Mouse (Mus musculus) cortical plate, adult 2 months (tissue): Measurements from ENCODE around the gene Fcrl1. TPM values are rescaled to one million over a fixed set of nuclear protein-coding genes. Genes with fewer than 3 reads are reported as not detected.
"Not testable (repeated sequence)": the region's sequence is repeated elsewhere in the genome, so short reads cannot be mapped to it uniquely, and the experiment has no call there.

Experiments used
- H3K27ac ChIP-seq: fragments of 200-500 bp; 2 replicates; pipeline ENCODE4 v1.5.1; 2012; ENCODE audit warnings: low read length, control low read depth, inconsistent platforms; ENCODE audit not compliant: insufficient read depth
- H3K4me1 ChIP-seq: fragments of 200-500 bp; 2 replicates; pipeline ENCODE4 v1.6.1; 2011; ENCODE audit warnings: low read length; ENCODE audit not compliant: control insufficient read depth, insufficient read depth
- H3K4me3 ChIP-seq: fragments of 200-500 bp; 2 replicates; pipeline ENCODE4 v1.5.1; 2011; ENCODE audit warnings: mild to moderate bottlenecking, low read length, control low read depth; ENCODE audit not compliant: insufficient read depth
- CTCF ChIP-seq: fragments of 200-500 bp; IDR thresholded peaks from 2 replicates; pipeline ENCODE4 v1.5.1; 2011; ENCODE audit warnings: mild to moderate bottlenecking, control low read depth, low read length; ENCODE audit not compliant: insufficient read depth; ENCODE audit errors: extremely low read depth
- POLR2A ChIP-seq: fragments of 200-500 bp; IDR thresholded peaks from 2 replicates; pipeline ENCODE4 v1.6.1; 2011; ENCODE audit warnings: mild to moderate bottlenecking, low read length, control low read depth; ENCODE audit not compliant: insufficient read depth; ENCODE audit errors: extremely low read depth
- polyA plus RNA-seq: library from polyadenylated mRNA; depleted of rRNA; stranded (reverse); fragments of >200 nt; gene quantifications from 2 replicates; pipeline ENCODE4 v1.2.3, GENCODE M21; 2012; rRNA removed

The Fcrl1 gene
- polyA plus RNA-seq = 0.61 and 0.62 TPM in 2 replicates

DNA sequence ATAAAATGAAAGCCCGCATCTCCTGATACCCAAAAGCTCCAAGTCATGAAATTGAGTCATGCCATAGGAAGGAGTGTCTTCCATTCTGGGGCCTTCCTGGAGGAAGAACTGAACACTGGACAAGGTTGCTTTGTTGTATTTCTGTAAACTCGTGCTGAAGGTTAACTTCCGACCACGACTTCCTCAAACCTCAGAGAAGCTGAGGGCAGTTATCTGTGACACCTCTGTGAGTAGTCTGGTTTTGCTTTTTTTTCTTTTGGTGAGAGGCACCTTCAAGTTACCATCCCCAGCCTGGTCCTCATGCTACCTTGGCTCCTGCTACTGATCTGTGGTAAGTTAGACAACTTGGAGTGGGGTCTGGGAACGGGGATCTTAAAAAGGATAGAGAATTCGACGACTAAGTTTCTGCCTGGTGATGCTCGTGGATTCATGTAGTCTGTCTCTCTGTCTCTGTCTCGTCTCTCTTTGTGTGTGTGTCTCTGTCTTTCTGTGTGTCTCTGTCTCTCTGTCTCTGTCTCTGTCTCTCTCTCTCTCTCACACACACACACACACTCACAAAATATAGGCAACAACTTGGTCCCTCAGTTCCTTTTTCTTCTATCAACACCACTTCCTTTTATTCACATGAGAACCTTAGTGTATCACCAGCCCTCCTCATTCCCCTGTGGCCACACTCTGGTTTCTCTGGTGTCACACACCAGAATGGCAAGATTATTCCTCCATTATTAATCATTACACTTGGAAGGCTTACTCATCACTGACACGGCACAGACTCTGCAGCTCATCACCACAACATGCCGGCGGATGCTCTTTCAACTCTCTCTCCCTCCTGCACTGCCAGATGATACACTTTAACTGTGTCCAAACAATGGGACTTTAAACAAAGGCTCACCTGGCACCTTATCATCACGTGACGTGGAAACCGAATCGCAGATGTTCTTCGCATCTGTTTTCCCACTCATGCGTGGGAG, at the start of gene Fcrl1:
Gene Fcrl1 (plus strand): TSS at position 193 of the 971 bp plus-strand sequence.
- Histone ChIP-seq H3K4me1 (no peaks in the 10 kb centered on the region), H3K4me3 (no peak within 1 kb of the TSS), H3K27ac (no peak within 1 kb of the TSS)
- TF ChIP-seq POLR2A (no peak), CTCF (no peak)

DNA sequence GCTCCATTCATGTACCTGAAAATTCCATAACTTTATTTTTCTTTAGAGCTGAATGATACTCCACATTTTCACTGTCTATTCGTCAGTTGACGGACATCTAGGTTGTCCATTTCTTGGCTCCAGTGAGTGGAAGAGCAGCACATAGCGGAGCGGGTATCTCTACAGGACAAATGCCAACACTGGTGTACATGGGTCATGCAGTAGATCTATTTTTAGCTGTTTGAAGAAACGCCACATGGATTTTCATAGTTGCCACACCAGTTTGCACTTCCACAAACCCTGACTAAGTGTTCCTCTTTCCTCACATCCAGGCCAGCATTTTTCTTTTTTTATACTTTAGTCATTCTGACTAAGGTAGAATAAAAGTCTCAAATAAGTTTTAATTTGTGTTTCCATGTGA, 38.3 kb upstream of the Fcrl1 start:
- TF ChIP-seq POLR2A (no peak), CTCF (no peak)
- Histone ChIP-seq H3K27ac (no peak overlapping the region), H3K4me3 (no peak overlapping the region), H3K4me1 (no peaks in the 10 kb centered on the region)

DNA sequence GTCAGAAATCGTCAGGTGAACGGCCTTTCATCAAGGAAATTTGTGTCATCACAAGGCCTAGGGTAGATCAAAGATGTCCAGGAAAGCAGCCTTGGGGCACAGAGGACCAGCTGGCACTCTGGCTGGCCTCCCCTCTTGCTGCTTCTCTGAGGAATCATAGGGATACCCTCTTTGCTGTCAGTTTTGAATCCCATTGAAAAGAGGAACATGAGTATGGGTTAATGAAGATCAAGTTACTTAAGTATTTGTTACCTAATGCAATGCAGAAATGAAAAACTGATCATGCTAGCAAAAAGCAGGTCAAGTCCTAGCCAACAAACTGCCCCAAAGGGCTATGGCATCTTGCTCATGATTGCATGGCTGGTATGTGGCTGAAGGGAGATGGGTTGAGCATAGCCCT, 25.2 kb upstream of the Fcrl1 start:
- not testable (repeated sequence) for H3K4me3 ChIP-seq, H3K4me1 ChIP-seq

DNA sequence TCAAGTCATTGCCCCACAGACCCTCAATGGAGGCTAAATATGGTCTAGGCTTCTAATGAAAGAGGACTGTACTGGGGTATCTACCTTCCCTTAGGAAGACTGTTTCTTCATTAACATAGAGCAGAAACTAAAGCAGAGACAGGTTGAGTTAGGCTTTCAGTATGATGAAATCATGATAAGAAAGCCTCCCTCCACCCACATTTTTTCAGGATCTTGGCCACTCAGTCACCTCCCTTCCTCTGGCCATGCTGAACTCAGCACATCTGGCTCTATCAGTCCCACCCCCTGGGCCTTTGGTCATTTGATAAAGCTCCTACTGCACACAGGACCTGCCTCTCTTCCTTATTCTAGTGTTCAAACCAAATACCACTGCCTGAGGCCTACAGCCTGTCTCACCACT, 18.6 kb upstream of the Fcrl1 start, which contains the start of gene Cd5l:
Gene Cd5l (plus strand): TSS at position 301 of the 400 bp plus-strand sequence.
- H3K4me1 ChIP-seq = no peaks in the 10 kb centered on the region
- no peak within 1 kb of the TSS for H3K4me3 ChIP-seq
- no peak within 1 kb of the TSS for H3K27ac ChIP-seq
- no peak for TF ChIP-seq POLR2A

More for the DNA sequence above, 25.2 kb upstream of the Fcrl1 start:
- H3K27ac ChIP-seq = not testable (repeated sequence)

DNA sequence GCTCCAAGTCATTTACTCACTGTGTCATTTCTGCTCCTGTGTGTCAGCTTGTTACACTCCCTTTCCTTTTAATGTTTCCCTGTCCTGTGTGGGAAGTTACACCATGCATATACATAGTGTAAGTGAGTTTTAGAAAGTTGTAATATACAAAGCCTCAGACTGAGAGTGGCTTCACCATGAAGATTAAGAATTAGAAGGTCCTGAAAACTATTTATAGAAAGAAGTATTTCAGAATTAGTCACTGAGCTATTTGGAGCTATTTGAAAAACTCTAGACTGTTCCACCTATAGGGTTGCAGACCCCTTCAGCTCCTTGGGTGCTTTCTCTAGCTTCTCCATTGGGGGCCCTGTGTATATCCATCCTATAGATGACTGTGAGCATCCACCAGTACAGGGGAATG, 17.0 kb upstream of the Fcrl1 start:
- TF ChIP-seq CTCF = no peak
- TF ChIP-seq POLR2A = no peak
- Histone ChIP-seq H3K27ac (no peak overlapping the region), H3K4me3 (no peak overlapping the region), H3K4me1 (no peaks in the 10 kb centered on the region)

DNA sequence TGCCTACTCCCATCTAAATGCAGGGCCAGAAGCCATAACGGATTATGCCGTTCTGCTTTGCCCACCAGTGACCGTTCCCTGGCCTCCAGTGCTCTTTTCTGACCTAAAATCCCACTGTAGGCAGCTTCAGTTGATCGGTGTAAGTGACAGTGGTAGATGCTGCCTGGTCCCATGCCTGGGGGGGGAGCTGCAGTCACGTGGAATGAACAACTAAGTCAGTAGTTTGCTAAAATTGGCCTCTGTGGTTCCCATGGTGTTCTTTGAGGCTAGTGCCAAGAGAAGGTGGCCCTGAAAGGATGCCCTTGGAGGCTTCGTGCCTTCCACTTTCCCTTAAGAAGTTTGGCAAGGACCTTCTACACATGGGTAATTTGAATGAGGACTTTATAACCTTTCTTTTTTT, 15.7 kb upstream of the Fcrl1 start:
- Histone ChIP-seq H3K4me1 (no peaks in the 10 kb centered on the region), H3K27ac (no peak overlapping the region), H3K4me3 (no peak overlapping the region)
- TF ChIP-seq POLR2A (no peak), CTCF (no peak)

DNA sequence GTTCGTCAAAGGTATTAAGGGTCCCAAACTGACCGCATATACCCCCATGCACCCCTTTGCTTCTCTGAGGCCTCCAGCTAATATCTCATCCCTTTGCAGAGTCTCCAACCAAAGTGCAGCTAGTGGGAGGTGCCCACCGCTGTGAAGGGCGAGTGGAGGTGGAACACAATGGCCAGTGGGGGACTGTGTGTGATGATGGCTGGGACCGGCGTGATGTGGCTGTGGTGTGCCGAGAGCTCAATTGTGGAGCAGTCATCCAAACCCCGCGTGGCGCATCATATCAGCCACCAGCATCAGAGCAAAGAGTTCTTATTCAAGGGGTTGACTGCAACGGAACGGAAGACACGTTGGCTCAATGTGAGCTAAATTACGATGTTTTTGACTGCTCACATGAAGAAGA, 10.5 kb upstream of the Fcrl1 start:
- H3K27ac ChIP-seq = no peak overlapping the region
- no peaks in the 10 kb centered on the region for H3K4me1 ChIP-seq
- no peak overlapping the region for H3K4me3 ChIP-seq
- TF ChIP-seq CTCF = no peak
- no peak for TF ChIP-seq POLR2A

DNA sequence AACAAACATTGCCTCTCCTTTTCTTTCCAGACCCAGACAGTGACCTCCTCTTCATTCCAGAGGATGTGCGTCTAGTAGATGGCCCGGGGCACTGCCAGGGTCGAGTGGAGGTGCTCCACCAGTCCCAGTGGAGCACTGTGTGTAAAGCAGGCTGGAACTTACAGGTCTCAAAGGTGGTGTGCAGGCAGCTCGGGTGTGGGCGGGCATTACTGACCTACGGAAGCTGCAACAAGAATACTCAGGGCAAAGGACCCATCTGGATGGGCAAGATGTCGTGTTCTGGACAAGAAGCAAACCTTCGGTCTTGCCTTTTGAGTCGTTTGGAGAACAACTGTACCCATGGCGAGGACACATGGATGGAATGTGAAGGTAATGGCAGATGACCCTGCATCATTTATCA, 8.7 kb upstream of the Fcrl1 start:
- H3K27ac ChIP-seq = no peak overlapping the region
- H3K4me3 ChIP-seq = no peak overlapping the region
- H3K4me1 ChIP-seq = no peaks in the 10 kb centered on the region
- TF ChIP-seq CTCF (no peak), POLR2A (no peak)

DNA sequence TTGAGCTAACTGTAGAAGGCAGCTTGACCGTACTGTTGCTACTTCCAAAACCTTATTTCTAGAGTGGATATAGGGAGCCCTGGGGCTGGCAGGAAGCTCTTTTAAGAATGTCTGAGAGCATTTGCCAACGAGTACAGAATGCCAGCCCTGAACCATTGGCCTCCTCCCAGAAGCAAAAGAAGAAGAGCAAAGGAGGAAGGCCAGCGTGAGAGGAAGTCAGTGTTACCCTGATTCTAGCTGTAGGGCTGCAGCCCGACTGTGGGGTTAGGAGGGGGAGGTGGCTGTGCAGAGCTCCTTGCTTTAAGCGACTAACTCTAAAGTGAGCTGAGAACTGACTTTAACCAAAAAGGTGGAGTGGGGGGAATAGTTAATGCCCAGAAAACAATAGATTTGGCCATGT, 7.0 kb upstream of the Fcrl1 start:
- no peak overlapping the region for H3K4me3 ChIP-seq
- H3K4me1 ChIP-seq = no peaks in the 10 kb centered on the region
- TF ChIP-seq CTCF = no peak
- TF ChIP-seq POLR2A = no peak
- H3K27ac ChIP-seq = no peak overlapping the region

DNA sequence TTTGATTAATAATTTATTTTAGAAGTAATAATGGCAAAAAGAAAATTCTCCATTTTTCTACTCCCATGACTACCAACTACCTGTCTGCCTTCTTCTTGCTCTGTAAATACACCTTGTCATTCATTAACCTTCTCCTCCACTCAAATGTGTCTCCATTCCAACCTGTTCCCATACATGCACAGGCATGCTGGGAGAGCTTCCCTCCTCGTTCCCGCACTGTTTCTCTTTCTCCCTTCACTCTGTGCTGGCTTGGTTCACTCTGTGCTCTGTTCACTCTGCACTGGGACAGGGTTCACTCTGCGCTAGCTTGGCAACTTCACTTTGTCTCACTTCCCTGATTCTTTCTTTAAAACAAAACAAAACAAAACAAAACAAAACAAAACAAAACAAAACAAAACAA, 1.0 kb downstream of the Fcrl1 start:
- H3K4me1 ChIP-seq = no peaks in the 10 kb centered on the region

DNA sequence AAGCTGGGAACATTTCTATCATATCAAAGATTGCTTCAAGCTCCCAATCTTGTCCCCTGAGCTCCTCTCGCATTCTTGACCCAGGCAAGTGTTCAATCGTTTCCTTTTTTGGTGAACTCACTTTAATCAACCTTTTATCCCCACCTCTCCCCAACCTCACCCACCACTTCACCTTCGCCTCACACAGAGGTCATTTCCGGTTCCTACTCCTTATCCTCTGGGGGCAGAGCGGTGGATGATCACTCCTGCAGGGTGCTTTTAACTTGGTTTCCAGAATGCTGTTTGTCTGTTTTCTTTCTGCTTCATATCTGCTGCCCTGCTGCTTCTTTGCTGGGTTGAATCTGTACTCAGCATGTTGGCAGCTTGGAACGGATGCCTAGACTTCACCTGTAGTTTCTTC, 1.5 kb downstream of the Fcrl1 start:
- H3K4me1 ChIP-seq = no peaks in the 10 kb centered on the region
- TF ChIP-seq POLR2A (no peak), CTCF (no peak)
- no peak overlapping the region for H3K4me3 ChIP-seq
- no peak overlapping the region for H3K27ac ChIP-seq

More for the DNA sequence above, 1.0 kb downstream of the Fcrl1 start:
- Histone ChIP-seq H3K4me3 (no peak overlapping the region), H3K27ac (no peak overlapping the region)
- TF ChIP-seq POLR2A (no peak), CTCF (no peak)

DNA sequence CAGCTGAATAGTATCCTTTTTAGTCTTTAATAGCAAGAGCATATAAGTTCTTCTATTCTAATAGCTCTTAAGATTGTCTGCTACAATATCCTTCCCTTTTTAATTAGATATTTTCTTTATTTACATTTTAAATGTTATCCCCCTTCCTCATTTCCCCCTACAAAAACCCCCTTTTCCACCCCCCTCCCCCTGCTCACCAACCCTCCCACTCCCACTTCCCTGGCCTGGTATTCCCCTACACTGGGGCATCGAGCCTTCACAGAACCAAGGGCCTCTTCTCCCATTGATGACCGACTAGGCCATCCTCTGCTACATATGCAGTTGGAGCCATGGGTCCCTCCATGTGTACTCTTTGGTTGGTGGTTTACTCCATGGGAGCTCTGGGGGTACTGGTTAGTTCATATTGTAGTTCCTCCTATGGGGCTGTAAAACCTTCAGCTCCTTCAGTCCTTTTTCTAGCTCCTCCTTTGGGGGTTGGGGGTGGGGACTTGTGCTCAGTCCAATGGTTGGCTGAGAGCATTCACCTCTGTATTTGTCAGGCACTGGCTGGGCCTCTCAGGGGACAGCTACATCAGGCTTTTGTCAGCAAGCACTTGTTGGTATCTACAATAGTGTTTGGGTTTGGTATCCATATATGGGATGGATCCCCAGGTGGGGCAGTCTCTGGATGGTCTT, 3.6 kb downstream of the Fcrl1 start:
- H3K4me1 ChIP-seq, H3K4me3 ChIP-seq, H3K27ac ChIP-seq: not testable (repeated sequence)
